ENCODE assay signal across 9 mouse cellular contexts in genomic region chr1:111864779-111865165, GRCm38 (mm10). TPM values are rescaled to one million over a fixed set of nuclear protein-coding genes. Genes with fewer than 3 reads are reported as not detected.
DNase-seq lines count a peak whose midpoint lies in the region; ATAC-seq and TF ChIP-seq lines count a peak whose summit lies in the region.
"Had no signal": no experiment of that assay in that cellular context is flagged by ENCODE, and none has a peak within 500 bp of the region (broad histone marks: within the 10 kb centered on the region; RNA-seq: fewer than 3 reads in every experiment).

Gene Dsel (minus strand): TSS chr1:111864918.

- no peaks in the 10 kb centered on the region for H3K4me1 ChIP-seq in embryonic fibroblast, embryonic 13.5 days (ENCODE audit: control insufficient read depth, insufficient read depth, low read length)
- no peaks in the 10 kb centered on the region; the same call in none of the 2 replicates for H3K4me1 ChIP-seq in limb, embryonic 12.5 days (replicated peaks)
- H3K4me1 ChIP-seq in midbrain, embryonic 14.5 days (ENCODE audit: control insufficient read depth, insufficient read depth, low read length), result 0 out of 2 replicates have a peak, but pooled peaks cover 4% of the 10 kb centered on the region

- peak within 1 kb of the TSS; percentile 83 for H3K27ac ChIP-seq in embryonic fibroblast, embryonic 13.5 days (ENCODE audit: insufficient read depth, low read length)
- H3K27ac ChIP-seq in limb, embryonic 12.5 days, result peak within 1 kb of the TSS; percentile 95
- H3K27ac ChIP-seq in midbrain, embryonic 14.5 days (replicated peaks; ENCODE audit: low read depth, low read length), result peak within 1 kb of the TSS; percentile 88

- no peak for TF ChIP-seq CTCF in embryonic fibroblast, embryonic 13.5 days (IDR thresholded peaks at IDR 0.05; ENCODE audit: borderline replicate concordance, insufficient read depth, low read length)

- H3K4me2 ChIP-seq in limb, embryonic 12.5 days, result peak within 1 kb of the TSS; percentile 61
- peak within 1 kb of the TSS; percentile 85 for H3K4me2 ChIP-seq in midbrain, embryonic 14.5 days (ENCODE audit: low read length)

- H3K9ac ChIP-seq in limb, embryonic 12.5 days (replicated peaks), result peak within 1 kb of the TSS; percentile 94
- peak within 1 kb of the TSS; percentile 90 for H3K9ac ChIP-seq in midbrain, embryonic 14.5 days (replicated peaks; ENCODE audit: low read length)

- peak; percentile 94 for TF ChIP-seq POLR2A in embryonic fibroblast, embryonic 13.5 days (IDR thresholded peaks at IDR 0.05; ENCODE audit: low read depth, low read length)

- H3K9me3 ChIP-seq in limb, embryonic 12.5 days, result no peaks in the 10 kb centered on the region
- H3K9me3 ChIP-seq in midbrain, embryonic 14.5 days (ENCODE audit: control insufficient read depth, low read length), result no peaks in the 10 kb centered on the region

- peak; percentile 98 for ATAC-seq in limb, embryonic 12.5 days (ENCODE audit: insufficient number of reproducible peaks, insufficient read depth, low FRiP score, low TSS enrichment, low read depth)
- ATAC-seq in midbrain, embryonic 14.5 days (ENCODE audit: low FRiP score, low TSS enrichment), result peak; percentile 98

- DNase-seq in 3T3-L1 (ENCODE audit: low read depth, low spot score), result peak; percentile 91
- peak; percentile 95 for DNase-seq in brain, adult 2 months (ENCODE audit: low read depth, low spot score)
- peak; percentile 89 for DNase-seq in heart, adult 8-10 months (ENCODE audit: low spot score)
- peak; percentile 88 to 93 for DNase-seq in kidney, adult 8-10 months
- peak; percentile 96 for DNase-seq in midbrain, embryonic 14.5 days
- peak; percentile 53 for DNase-seq in spleen, adult 12 weeks (ENCODE audit: low spot score)

- peaks cover 11% of the 10 kb centered on the region; the same call in 1 of the 2 replicates for H3K36me3 ChIP-seq in limb, embryonic 12.5 days
- H3K36me3 ChIP-seq in midbrain, embryonic 14.5 days (ENCODE audit: control insufficient read depth, insufficient read depth, low read length), result no peaks in the 10 kb centered on the region

- H3K4me3 ChIP-seq in embryonic fibroblast, embryonic 13.5 days (ENCODE audit: insufficient read depth, low read length), result peak within 1 kb of the TSS; percentile 87
- H3K4me3 ChIP-seq in limb, embryonic 12.5 days (replicated peaks), result peak within 1 kb of the TSS; percentile 76
- H3K4me3 ChIP-seq in midbrain, embryonic 14.5 days (replicated peaks; ENCODE audit: low read depth, low read length), result peak within 1 kb of the TSS; percentile 85

- no peaks in the 10 kb centered on the region for H3K27me3 ChIP-seq in limb, embryonic 12.5 days
- H3K27me3 ChIP-seq in midbrain, embryonic 14.5 days (ENCODE audit: control insufficient read depth, insufficient read depth, low read length), result no peaks in the 10 kb centered on the region
- H3K27me3 ChIP-seq: CH12.LX had no signal

- under 1% methylated on average over 33 of the region's 33 CpGs for WGBS in limb, embryonic 12.5 days
- under 1% methylated on average over 33 of the region's 33 CpGs for WGBS in midbrain, embryonic 14.5 days

RNA-seq across cellular contexts. Expression of gene Dsel, which starts in this region (rescaled TPM):
- polyA plus RNA-seq in embryonic fibroblast, embryonic 13.5 days (2011; ENCODE audit: insufficient read length, low read depth, missing spikeins), result 22.4 and 32.3 TPM in 2 replicates
- 1 to 10 TPM; 3.3 to 5.1 (median 4.3) TPM for total RNA-seq in heart, adult 8-10 months (2022)
- polyA plus RNA-seq in limb, embryonic 12.5 days (2016; fragmentation: Nextera tagmentation; extraction: Ambion mirVana), result 16.7 and 19.4 TPM in 2 replicates
- 8.1 and 11.1 TPM in 2 replicates for polyA plus RNA-seq in midbrain, embryonic 14.5 days (2014; fragmentation: Nextera tagmentation; extraction: Ambion mirVana)
- total RNA-seq: CH12.LX had no signal

Comparison
In these comparisons a context has a peak if more than half of its experiments do, and no peak if none do; other contexts are left out.
1. Peak in every context shown above with its lines: DNase-seq, ATAC-seq, H3K4me3 ChIP-seq and H3K27ac ChIP-seq.